Mouse (Mus musculus) liver, adult (tissue): ENCODE measurements around the gene Pmm2.

ENCODE experiments used
- GATA4 ChIP-seq: IDR thresholded peaks from 2 replicates; pipeline ENCODE4 v1.6.1; 2014; ENCODE audit warnings: mild to moderate bottlenecking, low read length; ENCODE audit not compliant: insufficient replicate concordance

Gene Pmm2

GRCm38 (mm10) chr16:8686871-8687535 lies 49.5 kb downstream of the Pmm2 start:
- TF ChIP-seq GATA4, result no peak

- no peak for TF ChIP-seq GATA4
Measured at GRCm38 (mm10) chr16:8687559-8688112, 50.2 kb downstream of the Pmm2 start.

DNA sequence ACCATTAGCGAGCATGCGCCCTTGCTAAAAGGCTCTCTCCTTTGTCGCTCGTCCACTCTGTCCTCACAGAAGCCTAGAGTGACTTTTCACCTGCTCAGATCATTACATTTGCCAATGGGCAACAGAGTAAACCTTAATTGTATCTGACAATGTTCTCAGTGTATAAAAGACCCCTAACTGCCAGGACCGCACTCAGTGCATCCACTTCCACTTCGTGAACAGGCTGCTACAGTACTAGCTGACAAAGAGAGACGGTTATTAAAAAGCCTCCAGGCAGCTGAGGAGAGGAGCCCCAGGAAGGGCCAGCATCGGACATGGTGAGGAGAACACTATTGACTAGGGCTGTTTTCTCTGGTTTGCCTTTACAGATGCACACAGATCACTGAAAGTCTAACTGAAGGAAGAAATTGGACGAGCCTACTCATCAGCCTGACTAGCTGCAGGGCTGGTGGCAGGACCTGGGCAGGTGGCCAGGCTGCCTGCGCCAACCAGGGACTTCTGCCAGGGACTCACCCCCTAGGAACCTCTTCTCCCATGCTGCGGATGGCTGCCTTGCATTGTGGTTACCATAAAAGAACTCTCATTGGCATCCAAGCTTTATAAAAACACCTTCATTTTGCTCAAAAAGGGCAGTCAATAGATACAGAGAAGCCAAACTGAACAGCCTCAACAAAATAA lies 52.6 kb downstream of the Pmm2 start:
- TF ChIP-seq GATA4, result no peak

- no peak for TF ChIP-seq GATA4
Measured at GRCm38 (mm10) chr16:8691206-8691605, 53.7 kb downstream of the Pmm2 start.

DNA sequence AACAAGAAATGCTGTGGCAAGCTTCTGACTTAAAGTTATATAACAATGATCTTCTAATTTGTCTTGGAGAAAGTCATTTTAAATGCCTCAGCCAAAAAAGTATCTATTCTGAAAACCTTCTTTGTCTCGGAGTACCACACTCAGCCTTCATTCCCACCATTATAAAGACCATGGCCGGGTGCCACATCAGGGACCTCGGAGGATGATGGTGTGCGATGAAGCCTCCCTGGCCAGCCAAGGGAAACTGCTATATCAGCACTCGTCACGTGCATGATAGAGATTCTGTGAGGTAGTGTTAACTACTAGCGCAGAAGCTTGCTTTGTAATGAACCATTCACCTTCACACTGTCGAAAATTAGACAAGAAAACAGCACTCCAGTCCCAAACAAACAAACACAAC lies 62.1 kb downstream of the Pmm2 start:
- no peak for TF ChIP-seq GATA4

GRCm38 (mm10) chr16:8700586-8700985 lies 63.1 kb downstream of the Pmm2 start:
- TF ChIP-seq GATA4, result no peak

- TF ChIP-seq GATA4, result no peak
Measured at GRCm38 (mm10) chr16:8711998-8712397, 74.5 kb downstream of the Pmm2 start.
